Mouse (Mus musculus): ENCODE results near the gene Cldn18. TPM values are rescaled to one million over a fixed set of nuclear protein-coding genes. Genes with fewer than 3 reads are reported as not detected.

Gene Cldn18
- polyA plus RNA-seq, 1 experiment from 2014 or later = not detected

Other genes starting within 250 kb of the Cldn18 start
- gene Armc8, start 148.4 kb downstream of the Cldn18 start, polyA plus RNA-seq (2015; fragmentation: Nextera tagmentation; extraction: Ambion mirVana) = 11.9 and 14.5 TPM in 2 replicates
- gene Dbr1, start 141.5 kb downstream of the Cldn18 start, polyA plus RNA-seq (2015; fragmentation: Nextera tagmentation; extraction: Ambion mirVana) = 24.6 and 28.8 TPM in 2 replicates
- gene A4gnt, start 104.8 kb downstream of the Cldn18 start, polyA plus RNA-seq (2015; fragmentation: Nextera tagmentation; extraction: Ambion mirVana) = not detected in 2 replicates
- gene Dzip1l, start 87.8 kb downstream of the Cldn18 start, polyA plus RNA-seq (2015; fragmentation: Nextera tagmentation; extraction: Ambion mirVana) = 1.6 TPM in 2 replicates
- not detected in 2 replicates for gene Sox14, start 158.9 kb upstream of the Cldn18 start, polyA plus RNA-seq (2015; fragmentation: Nextera tagmentation; extraction: Ambion mirVana)

Measured in liver, embryonic 13.5 days (tissue).